Mouse (Mus musculus) heart, postnatal 4 days (tissue): ENCODE results near the gene Sept14. TPM values are rescaled to one million over a fixed set of nuclear protein-coding genes. Genes with fewer than 3 reads are reported as not detected.

ENCODE experiments used
- DNase-seq: peaks from one replicate; pipeline ENCODE4 v3.0.0; 2021
- total RNA-seq, 2 experiments: library from RNA; stranded (reverse); gene quantifications; 2 replicates each; pipeline ENCODE4 v1.2.3; 2021

The Sept14 gene
- total RNA-seq, 2 experiments from 2014 or later, result not detected

- DNase-seq, result no peak
Observed at GRCm38 (mm10) chr5:129669453-129670035, 38.8 kb downstream of the Sept14 start.

GRCm38 (mm10) chr5:129667851-129668250, 40.5 kb downstream of the Sept14 start:
- no peak for DNase-seq

GRCm38 (mm10) chr5:129666271-129666909, 41.9 kb downstream of the Sept14 start:
- no peak for DNase-seq

- no peak for DNase-seq
Observed at GRCm38 (mm10) chr5:129664090-129664489, 44.2 kb downstream of the Sept14 start.

- no peak for DNase-seq
Observed at GRCm38 (mm10) chr5:129657931-129658330, 50.4 kb downstream of the Sept14 start.

GRCm38 (mm10) chr5:129657016-129657415, 51.3 kb downstream of the Sept14 start:
- DNase-seq, result no peak

- DNase-seq, result no peak
Observed at GRCm38 (mm10) chr5:129650858-129651257, 57.5 kb downstream of the Sept14 start.

Other genes starting within 250 kb of the Sept14 start
- gene Sfswap, start 207.3 kb downstream of the Sept14 start, total RNA-seq, result 10 to 100 TPM; 55.4 to 56.2 TPM
- gene Mmp17, start 124.3 kb downstream of the Sept14 start, total RNA-seq, result 1 to 10 TPM; 1.0 to 1.5 TPM
- gene Zfp11, start 38.4 kb downstream of the Sept14 start, total RNA-seq, result 1 to 10 TPM; 4.5 to 4.6 TPM
- gene Mrps17, start 7.0 kb upstream of the Sept14 start, total RNA-seq, result 10 to 100 TPM; 77.2 to 87.1 TPM
- gene Nipsnap2, start 16.6 kb upstream of the Sept14 start, total RNA-seq, result 100 to 1,000 TPM; 478 to 526 TPM
- gene Psph, start 78.9 kb upstream of the Sept14 start, total RNA-seq, result 10 to 100 TPM; 13.0 to 14.7 TPM
- 10 to 100 TPM; 13.0 to 13.7 TPM for gene Sumf2, start 138.5 kb upstream of the Sept14 start, total RNA-seq
- gene Chchd2, start 179.0 kb upstream of the Sept14 start, total RNA-seq, result 100 to 1,000 TPM; 757 to 792 TPM
- 1 to 10 TPM; 1.2 to 1.3 TPM for gene Zbed5, start 187.2 kb upstream of the Sept14 start, total RNA-seq
- 1 to 10 TPM; 2.8 to 3.1 TPM for gene Phkg1, start 190.0 kb upstream of the Sept14 start, total RNA-seq
- 1 to 10 TPM in 1 of 2 experiments, not detected in 1; 1.9 TPM for gene Nupr1l, start 200.0 kb upstream of the Sept14 start, total RNA-seq
- 10 to 100 TPM; 22.6 TPM for gene Vkorc1l1, start 233.5 kb upstream of the Sept14 start, total RNA-seq